Mouse (Mus musculus) MN1 (cell line): Measurements from ENCODE around the gene Erich4.

Source experiments
- DNase-seq: peaks from one replicate; pipeline ENCODE4 v3.0.0-alpha.2; 2016; ENCODE audit warnings: low spot score

Gene Erich4

DNA sequence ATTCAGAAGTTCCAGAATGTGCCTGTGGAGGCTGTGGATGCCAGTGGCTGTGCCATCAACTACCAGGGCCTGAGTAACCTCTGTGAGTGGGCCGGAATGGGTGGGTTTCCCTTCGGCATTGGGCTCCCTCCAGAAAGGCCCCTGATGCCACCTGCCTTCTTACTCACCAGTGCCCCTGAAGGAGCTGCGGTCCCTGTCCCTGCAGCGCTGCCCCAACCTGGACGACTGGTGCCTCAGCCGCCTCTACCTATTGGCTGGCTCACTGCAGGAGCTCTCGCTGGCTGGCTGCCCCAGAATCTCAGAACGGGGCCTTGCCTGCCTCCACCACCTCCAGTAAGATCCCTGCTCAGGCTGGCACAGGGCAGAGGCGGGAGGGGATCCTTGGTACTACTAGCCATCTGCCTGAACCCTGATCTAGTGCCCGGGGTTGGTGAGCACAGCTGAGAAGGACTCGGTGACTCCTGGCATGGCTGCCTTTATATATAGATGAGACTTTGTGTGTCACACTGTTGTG, 8.2 kb upstream of the Erich4 start:
- no peak for DNase-seq

- DNase-seq = no peak
These were observed 5.1 kb upstream of the Erich4 start for GRCm38 (mm10) chr7:25620751-25621150.

- DNase-seq = no peak
These were observed 4.4 kb upstream of the Erich4 start for GRCm38 (mm10) chr7:25620101-25620500.

DNA sequence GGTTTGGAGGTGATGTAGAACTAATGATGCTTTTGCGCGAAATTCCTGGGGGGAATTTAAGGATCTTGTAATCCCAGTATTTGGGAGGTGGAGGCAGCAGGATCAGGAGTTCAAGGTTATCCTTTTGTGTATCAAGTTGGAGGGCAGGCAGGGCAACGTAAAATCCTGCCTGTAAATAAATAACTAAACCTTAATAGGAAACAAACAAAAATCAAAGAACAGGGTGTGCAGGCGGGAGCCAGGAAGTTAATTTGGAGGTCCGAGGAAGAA, 4.0 kb upstream of the Erich4 start:
- DNase-seq = no peak

DNA sequence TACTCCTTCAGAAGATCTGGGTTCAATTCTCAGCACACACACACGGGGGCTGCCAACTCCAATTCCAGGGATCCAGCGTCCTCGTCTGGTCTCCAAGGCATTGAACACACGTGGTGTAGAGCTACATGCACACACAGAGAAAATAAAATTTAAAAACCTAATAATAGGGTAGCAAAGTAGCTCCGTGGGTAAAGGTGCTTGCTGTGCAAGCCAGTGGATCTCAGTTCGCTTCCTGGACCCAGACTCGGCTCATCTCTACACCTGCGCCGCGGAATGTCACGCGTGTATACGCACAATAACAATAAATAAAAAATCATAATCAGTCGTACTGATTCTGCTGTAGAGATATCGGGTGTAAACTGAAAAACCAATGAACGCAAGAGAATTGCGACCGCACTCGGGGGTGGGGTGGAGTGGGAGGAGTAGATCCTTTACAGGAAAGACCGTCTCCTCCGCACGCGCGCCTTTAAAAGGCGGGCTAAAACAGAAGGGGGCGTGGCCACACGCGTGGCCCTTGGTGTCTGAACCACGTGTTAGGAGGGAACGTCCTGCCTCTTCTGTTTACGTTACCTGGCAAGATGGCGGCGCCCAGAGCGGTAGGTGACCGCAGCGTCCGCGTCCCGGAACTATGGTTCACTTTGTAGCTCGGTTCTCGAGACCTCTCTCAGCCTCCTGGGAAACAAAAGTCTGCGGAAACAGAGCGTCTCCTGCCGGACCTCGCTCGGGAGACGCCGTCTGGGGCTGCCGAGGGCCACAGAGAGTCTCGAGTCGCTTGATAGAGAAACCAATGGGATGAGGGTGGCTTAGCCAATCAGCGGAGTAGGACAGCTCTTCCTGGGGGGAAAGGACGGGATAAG, 3.4 kb upstream of the Erich4 start, which contains the start of gene Dmac2:
Dmac2 (plus strand) TSS at position 550 of the 857 bp plus-strand sequence.
- DNase-seq = peak; percentile 70

DNA sequence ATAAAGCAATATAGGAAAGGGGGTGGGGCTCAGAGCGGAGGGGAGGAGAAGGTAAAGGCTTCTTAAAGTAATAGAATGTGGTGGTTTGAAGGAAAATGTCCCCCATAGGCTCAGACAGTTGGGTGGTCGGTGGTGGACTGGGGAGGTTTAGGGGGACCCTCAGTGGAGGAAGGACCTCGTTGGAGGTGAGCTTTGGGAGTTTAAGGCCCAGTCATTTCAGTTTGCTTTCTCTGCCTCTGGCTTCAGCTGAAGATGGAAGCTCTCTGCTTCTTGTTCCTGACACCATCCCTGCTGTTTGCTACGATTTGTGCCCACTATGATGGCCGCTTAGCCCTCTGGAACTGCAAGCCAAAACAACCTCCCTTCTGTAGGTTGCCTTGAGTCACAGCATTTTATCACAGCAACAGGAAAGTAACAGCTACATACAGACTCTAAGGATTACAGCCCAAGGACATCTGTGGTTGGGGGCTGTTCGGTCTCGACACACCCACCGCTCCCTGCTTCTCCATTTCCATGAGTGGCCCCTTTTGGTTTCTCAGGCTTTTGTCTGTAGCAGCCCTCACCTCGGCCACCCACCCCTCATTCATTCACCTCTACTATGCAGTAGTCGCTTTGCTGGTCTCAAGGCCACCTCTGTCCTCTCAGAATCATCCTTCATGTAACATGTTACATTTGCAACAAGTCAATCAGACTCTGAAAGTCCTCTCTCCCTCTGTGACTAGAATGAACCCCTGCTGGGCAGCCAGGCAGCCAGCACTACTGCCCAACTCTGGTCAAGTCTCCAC, 1.9 kb upstream of the Erich4 start:
- no peak for DNase-seq

- no peak for DNase-seq
These were observed 624 bp downstream of the Erich4 start for GRCm38 (mm10) chr7:25614831-25615705.

GRCm38 (mm10) chr7:25614086-25614485, 1.6 kb downstream of the Erich4 start:
- no peak for DNase-seq

GRCm38 (mm10) chr7:25611501-25611900, 4.2 kb downstream of the Erich4 start:
- DNase-seq = no peak

GRCm38 (mm10) chr7:25610056-25610455, 5.6 kb downstream of the Erich4 start:
- no peak for DNase-seq

DNA sequence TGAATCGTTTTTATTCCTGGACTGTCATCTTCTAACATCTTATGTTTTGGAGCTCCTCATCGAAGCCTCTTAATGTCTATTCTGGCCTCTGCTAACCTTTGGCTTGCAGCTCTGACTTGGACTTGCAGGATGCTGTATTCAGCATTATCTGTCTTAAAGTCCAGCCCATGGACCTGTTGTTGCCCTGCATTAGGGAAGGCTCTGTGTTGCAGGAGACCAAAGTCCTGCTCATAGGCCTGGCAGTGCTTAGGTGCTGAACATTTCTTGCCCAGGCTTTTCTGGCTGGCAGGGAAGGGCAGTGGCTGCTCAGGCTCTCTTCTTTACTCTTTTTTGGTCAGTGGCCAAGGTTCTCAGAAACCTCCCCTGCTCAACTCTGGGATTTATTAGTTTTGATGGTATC, 8.5 kb downstream of the Erich4 start:
- no peak for DNase-seq

GRCm38 (mm10) chr7:25606625-25607063, 9.0 kb downstream of the Erich4 start:
- no peak for DNase-seq

- DNase-seq = no peak
These were observed 14.3 kb downstream of the Erich4 start for GRCm38 (mm10) chr7:25601346-25601745.

GRCm38 (mm10) chr7:25600666-25601065, 15.0 kb downstream of the Erich4 start:
- no peak for DNase-seq

DNA sequence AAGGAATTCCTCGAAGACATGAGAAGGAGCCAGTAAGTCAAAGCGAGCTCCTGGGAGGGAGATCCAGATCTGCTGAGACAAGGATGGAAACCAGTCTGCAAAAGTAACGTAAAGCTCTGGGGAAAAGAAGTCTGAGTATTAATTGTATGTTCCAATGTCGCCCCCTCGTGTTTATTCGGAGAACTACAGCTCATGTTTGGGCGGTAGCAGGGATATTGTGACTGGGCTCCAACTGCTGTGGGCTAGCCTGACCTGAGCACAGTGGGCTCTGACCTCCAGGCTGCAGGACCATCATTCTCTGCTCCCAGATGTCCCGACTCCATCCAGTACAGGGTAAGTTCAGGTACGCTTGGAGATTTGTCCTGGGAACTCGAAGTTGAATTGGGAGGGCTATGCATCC, 16.0 kb downstream of the Erich4 start:
- DNase-seq = peak; percentile 77

- no peak for DNase-seq
These were observed 21.8 kb downstream of the Erich4 start for GRCm38 (mm10) chr7:25593859-25594258.

- no peak for DNase-seq
These were observed 24.5 kb downstream of the Erich4 start for GRCm38 (mm10) chr7:25591226-25591625.

DNA sequence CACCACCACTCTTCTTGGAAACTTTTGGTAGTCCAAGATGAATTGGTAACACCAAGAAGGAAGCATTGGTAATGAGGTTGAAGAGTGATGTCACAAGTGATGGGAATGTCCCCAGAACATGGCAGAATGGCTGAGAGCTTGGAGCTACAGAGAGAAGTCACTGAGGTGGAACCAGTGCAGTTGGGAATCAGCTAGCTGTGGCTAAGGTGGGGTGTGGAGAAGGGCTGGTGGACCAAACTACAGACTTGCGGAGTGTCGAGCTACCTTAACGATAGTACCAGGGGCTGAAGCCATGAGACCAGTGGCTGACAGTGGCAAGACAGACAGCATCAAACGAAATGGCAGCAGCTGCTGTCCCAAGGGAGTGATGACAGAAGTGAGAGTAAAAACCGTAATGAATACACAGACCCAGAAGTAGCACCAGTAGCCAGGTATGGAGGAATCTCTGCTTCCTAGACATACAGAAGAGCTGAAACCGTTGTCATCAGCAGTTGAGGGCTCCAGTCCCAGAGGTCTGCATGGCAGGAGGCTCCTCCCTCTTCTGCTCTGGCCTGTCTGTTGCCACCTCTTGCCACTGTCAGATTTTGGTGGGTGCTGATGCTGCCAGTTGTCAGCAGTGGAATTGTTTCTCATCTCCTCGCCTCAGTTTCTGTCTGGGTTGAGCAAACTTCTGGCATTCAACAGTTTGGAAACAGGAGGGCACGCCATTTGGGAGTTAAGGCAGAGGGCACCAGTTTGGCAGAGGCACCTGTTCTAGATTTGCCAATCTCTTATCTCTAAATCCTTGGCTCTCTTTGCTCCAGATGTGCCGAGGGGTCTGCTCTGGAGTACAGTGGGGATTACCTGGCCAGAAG, 30.1 kb downstream of the Erich4 start:
- DNase-seq = no peak

DNA sequence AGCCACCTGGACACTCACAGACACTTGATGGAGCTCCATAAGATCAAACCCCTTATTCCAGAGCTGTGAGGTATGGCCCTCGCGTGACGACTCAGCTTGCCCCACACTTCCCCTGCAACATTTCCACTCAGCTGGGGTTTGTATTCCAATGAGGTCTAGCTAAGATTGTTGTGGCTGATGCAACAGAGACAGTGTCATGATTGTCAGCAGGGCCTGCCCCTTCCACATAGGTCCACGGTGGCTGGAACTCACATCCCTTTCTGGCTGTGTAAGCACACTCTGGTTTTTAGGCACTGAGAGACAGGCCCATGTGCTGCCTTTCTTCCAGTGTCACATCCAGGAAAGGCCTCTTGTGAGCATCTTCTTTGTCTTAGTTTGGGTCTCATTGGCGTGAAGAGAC, 31.0 kb downstream of the Erich4 start:
- DNase-seq = no peak

DNA sequence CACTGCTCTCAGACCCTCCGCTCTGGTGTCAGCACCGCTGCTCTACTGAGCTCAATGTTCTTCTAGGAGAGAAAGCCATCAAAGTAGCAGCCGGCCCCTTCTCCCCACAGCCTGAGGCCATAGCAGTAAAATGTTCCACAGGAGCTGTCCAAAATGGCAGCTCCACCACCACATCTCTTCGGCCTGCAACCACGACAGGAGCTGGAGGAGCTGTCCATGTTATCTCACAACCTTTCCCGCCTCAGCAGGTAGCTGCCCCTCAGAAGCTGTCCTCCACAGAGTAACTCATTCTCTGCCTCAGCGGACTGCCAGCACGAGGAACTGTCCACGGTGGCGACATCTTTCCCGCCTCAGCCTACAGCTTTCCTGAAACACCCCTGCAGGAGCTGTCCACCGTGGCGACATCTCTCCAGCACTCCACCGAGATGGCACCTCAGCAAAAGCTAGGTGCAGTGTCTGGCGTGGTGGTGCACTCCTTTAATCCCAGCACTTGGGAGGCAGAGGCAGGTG, 33.3 kb downstream of the Erich4 start:
- DNase-seq = no peak

DNA sequence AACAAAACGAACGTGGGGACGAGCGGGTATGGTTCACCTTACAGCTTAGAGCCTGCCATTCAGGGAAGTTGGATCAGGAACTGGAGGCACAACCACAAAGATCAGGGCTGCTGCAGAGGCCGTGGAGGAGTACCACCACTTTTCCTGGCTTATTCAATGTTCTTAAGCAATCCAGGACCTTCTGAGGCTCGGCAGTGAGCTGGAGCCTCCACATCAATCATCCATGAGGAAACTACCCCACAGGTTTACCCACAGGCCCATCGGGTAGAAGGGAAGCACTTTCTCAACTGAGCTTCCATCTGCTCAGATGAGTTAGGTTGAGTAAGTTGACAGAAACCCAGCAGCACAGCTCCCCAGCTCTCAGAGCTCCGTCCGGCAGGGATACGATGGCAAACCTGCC, 36.3 kb downstream of the Erich4 start:
- DNase-seq = no peak
